Mouse (Mus musculus) heart, adult 9 months (tissue): ENCODE results near the gene Vmo1.
A peak's percentile ranks its signal among the peaks of the same experiment; 100 is the strongest.

Experiments
- DNase-seq, 2 experiments: peaks; one replicate each; pipeline ENCODE4 v3.0.0; 2022; ENCODE audit warnings: low spot score in 2 of 2

Vmo1 gene

GRCm38 (mm10) chr11:70472716-70473115, 41.7 kb downstream of the Vmo1 start:
- DNase-seq, result no peak

DNA sequence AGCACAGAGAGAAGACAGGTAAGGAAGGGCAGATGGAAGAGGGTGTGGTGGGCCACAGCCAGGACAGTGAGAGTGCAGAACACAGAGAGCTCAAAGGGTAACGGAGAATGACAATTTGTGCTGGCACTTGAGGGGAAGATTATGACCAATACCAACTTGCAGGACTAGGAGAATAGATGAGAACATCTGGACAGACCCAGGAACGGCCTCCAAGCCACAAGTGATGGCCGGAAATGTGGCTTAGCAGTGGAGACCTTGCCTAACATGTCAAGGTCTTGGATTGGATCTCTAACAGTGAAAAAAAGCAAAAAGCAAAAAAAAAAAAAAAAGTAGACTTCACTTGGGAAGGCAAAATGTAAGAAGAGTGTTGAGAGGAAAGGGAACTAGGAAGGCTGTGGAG, 44.7 kb downstream of the Vmo1 start:
- DNase-seq, result no peak

- peak; percentile 44 to 49 for DNase-seq
Measured at GRCm38 (mm10) chr11:70467902-70468619, 46.4 kb downstream of the Vmo1 start.

DNA sequence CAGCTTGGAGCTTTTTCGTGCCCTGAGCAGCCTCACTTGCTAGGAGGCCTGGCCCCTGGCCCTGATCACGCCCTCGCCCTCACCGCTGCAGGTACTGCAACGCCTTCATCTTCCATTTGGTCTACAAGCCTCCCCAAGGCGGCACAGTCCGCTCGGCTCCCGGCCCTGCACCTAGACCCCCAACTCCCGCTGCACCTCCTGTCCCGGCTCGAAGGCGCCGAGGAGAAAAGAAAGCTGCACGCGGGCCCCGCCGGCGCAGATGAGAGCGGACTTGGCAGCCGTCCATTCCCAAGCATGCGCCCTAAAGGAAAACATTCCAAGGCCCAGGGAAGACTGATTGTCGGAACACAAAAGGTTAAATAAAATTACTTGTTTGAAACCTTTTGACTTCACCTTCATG, 48.6 kb downstream of the Vmo1 start:
- peak in 1 of 2 experiments; percentile 30 for DNase-seq

GRCm38 (mm10) chr11:70465211-70465610, 49.2 kb downstream of the Vmo1 start:
- no peak for DNase-seq

DNA sequence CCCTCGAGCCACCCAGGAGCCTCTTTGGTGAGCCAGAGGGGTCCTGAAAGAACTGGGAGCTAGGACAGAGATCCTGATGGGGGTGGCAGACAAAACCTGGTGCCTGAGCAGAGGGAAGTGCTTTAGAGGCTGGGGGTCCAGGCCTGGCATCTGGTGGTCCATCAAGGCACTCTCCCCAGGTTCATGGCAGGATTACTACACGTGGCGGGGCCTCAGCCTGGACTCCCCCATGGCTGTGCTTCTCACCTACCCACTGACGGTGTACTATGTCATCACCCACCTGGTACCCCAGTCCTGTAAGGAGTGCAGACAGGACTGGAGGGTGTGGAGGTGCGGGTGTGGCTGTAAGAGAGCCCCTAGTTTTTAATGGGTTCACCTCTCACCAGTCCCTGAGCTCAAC, 50.4 kb downstream of the Vmo1 start:
- DNase-seq, result no peak
